Mouse (Mus musculus): ENCODE results near the gene Traf3ip1. TPM values are rescaled to one million over a fixed set of nuclear protein-coding genes. Genes with fewer than 3 reads are reported as not detected.
"Not testable (repeated sequence)": the region's sequence is repeated elsewhere in the genome, so short reads cannot be mapped to it uniquely, and the experiment has no call there.

Gene Traf3ip1
- polyA plus RNA-seq, 1 experiment from 2014 or later, result 7.2 TPM

DNA sequence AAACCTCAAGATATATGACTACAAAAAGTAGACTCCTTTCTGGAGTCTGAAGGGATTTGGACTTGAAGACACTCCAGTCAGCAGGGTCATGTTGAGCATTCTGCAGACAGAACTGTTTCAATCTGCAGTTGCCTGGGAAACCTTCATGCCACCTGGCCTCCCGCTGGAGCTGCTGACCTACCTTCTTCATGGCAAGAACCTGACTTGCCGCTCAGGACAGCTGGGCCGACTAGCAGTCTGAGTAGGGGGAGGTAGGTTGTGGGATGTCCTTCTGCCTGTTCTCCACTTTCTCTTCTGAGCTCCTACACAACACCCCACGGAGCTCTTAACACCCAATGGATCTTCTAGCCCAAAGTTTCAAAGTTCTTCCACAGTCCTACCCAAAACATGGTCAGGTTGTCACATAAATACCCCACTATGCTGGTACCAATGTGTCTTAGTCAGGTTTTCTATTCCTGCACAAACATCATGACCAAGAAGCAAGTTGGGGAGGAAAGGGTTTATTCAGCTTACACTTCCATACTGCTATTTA, 24.5 kb upstream of the Traf3ip1 start:
- H3K4me1 ChIP-seq (replicated peaks), result no peaks in the 10 kb centered on the region; the same call in 1 of the 2 replicates
- H3K27me3 ChIP-seq (replicated peaks), result no peaks in the 10 kb centered on the region
- no peak overlapping the region for H3K27ac ChIP-seq
- WGBS, result 83% methylated on average over 4 of the region's 4 CpGs
- no peak for ATAC-seq
- no peak overlapping the region for H3K4me2 ChIP-seq (replicated peaks)
- no peak overlapping the region for H3K4me3 ChIP-seq (replicated peaks)
- no peaks in the 10 kb centered on the region for H3K9me3 ChIP-seq
- H3K9ac ChIP-seq, result no peak overlapping the region
- H3K36me3 ChIP-seq, result no peaks in the 10 kb centered on the region

DNA sequence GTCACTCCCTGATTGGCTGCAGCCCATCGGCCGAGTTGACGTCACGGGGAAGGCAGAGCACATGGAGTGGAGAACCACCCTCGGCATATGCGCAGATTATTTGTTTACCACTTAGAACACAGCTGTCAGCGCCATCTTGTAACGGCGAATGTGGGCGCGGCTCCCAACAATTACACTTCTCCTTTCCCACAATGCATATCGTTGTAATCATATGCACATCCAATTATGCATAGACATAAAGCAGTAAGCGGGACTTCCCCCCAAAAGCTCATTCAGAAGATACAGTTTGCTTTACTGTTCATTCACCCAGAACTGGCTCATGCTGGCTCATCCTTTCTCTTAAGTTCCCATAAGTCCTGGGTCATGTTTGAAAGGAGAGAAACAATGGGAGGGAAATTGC, 16.3 kb upstream of the Traf3ip1 start:
- ATAC-seq; H3K9me3 ChIP-seq; H3K27ac ChIP-seq; H3K27me3 ChIP-seq (replicated peaks); H3K9ac ChIP-seq; H3K4me2 ChIP-seq (replicated peaks); H3K36me3 ChIP-seq; H3K4me1 ChIP-seq (replicated peaks); H3K4me3 ChIP-seq (replicated peaks): not testable (repeated sequence)
- WGBS, result 97% methylated on average over 12 of the region's 13 CpGs

DNA sequence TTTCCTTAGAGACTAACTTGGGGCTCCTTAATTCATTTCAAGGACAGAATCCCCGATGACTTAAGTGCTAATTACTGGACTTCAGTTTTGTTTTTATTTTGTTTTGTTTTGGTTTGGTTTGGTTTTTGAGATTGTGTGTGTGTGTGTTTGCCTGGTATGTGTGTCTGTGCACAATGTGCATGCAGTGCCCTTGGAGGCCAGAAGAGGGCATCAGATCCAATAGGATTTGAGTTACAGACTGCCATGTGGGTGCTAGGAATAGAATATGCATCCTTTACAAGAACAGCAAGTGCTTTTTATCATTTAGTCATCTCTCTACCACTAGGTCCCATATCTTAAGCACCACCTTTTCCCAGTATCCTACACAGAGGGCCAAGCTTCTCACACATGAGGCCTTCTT, 15.5 kb upstream of the Traf3ip1 start:
- H3K4me1 ChIP-seq (replicated peaks), result no peaks in the 10 kb centered on the region; the same call in 1 of the 2 replicates
- no peak overlapping the region for H3K27ac ChIP-seq
- H3K36me3 ChIP-seq, result no peaks in the 10 kb centered on the region
- no peak overlapping the region for H3K4me3 ChIP-seq (replicated peaks)
- no peaks in the 10 kb centered on the region for H3K27me3 ChIP-seq (replicated peaks)
- WGBS, result 94% methylated on average over 1 of the region's 1 CpGs
- ATAC-seq, result no peak
- H3K4me2 ChIP-seq (replicated peaks), result no peak overlapping the region
- no peak overlapping the region for H3K9ac ChIP-seq
- no peaks in the 10 kb centered on the region for H3K9me3 ChIP-seq

DNA sequence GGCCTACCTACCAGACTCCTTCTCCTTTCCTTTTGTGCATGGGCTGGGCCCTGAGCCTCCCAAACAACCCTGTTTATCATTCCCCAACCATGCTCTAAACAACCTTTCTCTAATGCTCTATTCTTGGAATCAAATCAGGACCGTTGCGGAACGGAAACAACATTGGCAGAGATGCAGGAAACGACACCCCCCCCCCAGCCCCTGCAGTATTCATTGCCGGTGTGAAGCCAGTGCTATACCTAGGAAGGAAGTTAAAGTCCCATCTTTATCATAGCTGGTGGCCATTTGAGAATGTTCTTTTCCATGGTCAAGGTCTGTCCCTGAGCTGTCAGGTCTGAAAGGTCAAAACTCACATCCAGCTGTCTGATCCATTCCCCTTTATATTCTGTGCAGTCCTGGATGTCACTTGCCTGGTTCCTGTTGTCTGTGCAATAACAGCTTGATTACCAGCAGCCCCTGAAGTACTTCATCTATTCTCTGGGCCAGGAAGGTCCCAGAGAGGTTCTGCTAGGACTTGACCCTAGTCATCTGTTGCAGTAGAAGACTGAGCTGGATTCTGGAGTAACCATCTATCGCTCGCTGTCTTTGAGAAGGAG, 11.7 kb upstream of the Traf3ip1 start:
- Histone ChIP-seq H3K4me3 (replicated peaks) (no peak overlapping the region), H3K9me3 (no peaks in the 10 kb centered on the region), H3K36me3 (no peaks in the 10 kb centered on the region), H3K4me1 (replicated peaks) (no peaks in the 10 kb centered on the region; the same call in 1 of the 2 replicates), H3K9ac (no peak overlapping the region), H3K4me2 (replicated peaks) (no peak overlapping the region), H3K27me3 (replicated peaks) (no peaks in the 10 kb centered on the region), H3K27ac (no peak overlapping the region)
- peak; percentile 20; the same call in 1 of the 2 replicates for ATAC-seq
- 70% methylated on average over 7 of the region's 7 CpGs for WGBS

DNA sequence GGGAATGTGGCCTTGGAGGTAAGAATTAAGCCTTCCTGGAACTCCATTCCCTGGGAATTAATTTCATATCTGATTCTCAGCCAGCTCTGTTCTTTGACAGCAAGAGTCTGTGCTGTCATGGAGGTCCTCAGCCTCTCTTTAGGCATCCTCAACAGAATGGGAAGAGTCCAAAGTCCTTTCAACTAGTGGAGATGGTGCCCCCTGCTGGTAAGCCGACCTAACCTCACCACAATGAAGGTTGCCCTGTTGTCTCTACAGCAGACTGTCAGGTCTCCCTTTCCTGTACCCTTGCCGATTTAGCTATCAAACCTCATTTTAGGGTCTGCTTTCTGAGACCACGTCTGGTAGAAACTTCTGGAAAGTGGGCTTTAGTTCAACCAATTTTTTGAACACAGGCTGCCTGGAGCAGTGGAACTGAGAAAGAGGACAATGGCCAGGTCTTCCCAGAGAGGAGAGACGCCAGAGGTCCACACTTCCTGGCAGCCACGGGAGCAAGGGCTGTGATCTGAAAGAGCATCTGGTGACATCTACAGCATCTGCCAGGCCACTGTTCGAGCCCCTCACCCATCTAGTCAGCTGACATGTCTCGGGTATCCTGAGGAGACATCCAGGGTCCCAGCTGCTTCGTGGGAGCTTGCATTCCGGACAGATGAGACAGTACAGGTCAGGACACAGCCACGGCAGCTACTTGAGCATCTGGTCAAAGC, 11.0 kb upstream of the Traf3ip1 start:
- no peaks in the 10 kb centered on the region for H3K9me3 ChIP-seq
- H3K27ac ChIP-seq, result no peak overlapping the region
- no peaks in the 10 kb centered on the region for H3K27me3 ChIP-seq (replicated peaks)
- no peaks in the 10 kb centered on the region; the same call in 1 of the 2 replicates for H3K4me1 ChIP-seq (replicated peaks)
- 34% methylated on average over 10 of the region's 10 CpGs for WGBS
- ATAC-seq, result peak; percentile 85
- H3K4me3 ChIP-seq (replicated peaks), result no peak overlapping the region
- H3K4me2 ChIP-seq (replicated peaks), result no peak overlapping the region
- H3K9ac ChIP-seq, result no peak overlapping the region
- H3K36me3 ChIP-seq, result no peaks in the 10 kb centered on the region

DNA sequence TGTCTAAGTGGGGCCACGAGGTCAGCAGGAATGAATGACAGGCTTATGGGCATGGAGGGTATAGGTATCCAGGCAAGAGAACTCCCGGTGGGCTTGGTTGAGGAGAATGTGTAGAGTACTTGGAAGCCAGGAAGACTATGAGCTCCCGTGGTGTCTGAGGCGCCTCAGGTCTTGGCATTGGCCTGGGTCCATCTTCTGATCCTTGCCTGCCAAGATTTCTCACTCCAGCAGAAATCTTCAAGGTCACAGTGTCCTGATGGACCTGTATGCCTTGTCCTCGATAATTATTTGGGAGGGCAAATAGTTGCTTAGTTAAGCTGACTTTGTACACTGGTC, 10.5 kb upstream of the Traf3ip1 start:
- Histone ChIP-seq H3K9me3 (no peaks in the 10 kb centered on the region), H3K4me1 (replicated peaks) (no peaks in the 10 kb centered on the region; the same call in 1 of the 2 replicates), H3K27ac (no peak overlapping the region), H3K27me3 (replicated peaks) (no peaks in the 10 kb centered on the region), H3K9ac (no peak overlapping the region), H3K4me2 (replicated peaks) (no peak overlapping the region), H3K4me3 (replicated peaks) (no peak overlapping the region), H3K36me3 (no peaks in the 10 kb centered on the region)
- ATAC-seq, result peak; percentile 12; the same call in 1 of the 2 replicates
- 69% methylated on average over 5 of the region's 5 CpGs for WGBS

DNA sequence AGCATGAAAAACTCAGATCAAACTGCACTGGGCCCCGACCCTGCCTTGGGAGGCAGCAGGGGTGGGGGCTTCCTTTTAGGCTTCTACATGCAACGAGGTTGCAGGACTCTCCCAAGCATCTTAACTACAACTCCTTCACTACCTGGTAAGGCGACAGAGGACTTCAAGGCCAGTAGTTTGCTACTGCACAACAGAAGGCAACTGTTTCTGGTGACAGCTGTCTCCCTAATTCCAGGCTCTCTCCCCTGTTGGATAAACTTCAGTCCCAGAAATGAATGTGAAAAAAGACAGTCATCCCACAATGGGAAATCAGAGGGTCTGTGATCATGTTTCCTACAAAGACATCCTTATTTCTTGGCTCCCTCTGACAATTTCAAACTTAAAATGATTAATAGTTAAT, 9.0 kb upstream of the Traf3ip1 start:
- WGBS, result 74% methylated on average over 3 of the region's 3 CpGs
- ATAC-seq, result no peak
- H3K9me3 ChIP-seq, result no peaks in the 10 kb centered on the region
- H3K27me3 ChIP-seq (replicated peaks), result no peaks in the 10 kb centered on the region
- no peak overlapping the region for H3K4me2 ChIP-seq (replicated peaks)
- no peaks in the 10 kb centered on the region for H3K36me3 ChIP-seq
- H3K4me1 ChIP-seq (replicated peaks), result no peaks in the 10 kb centered on the region; the same call in 1 of the 2 replicates
- H3K9ac ChIP-seq, result no peak overlapping the region
- no peak overlapping the region for H3K27ac ChIP-seq
- H3K4me3 ChIP-seq (replicated peaks), result no peak overlapping the region

DNA sequence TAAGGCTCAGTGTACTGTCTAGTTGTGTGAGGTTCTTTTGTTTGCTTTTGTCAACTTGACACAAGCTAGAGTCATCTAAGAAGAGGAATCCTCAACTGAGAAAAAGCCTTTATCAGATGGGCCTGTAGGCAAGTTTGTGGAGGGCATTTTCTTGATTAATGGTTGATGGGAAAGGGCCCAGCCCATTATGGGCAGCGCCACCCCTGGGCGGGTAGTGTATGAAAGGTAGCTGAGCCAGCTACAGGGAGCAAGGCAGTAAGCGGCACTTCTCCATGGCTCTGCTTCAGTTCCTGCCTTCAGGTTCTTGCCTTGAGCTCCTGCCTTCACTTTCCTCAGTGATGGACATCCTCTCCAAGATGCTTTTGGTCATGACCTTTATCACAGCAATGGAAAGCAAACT, 8.3 kb upstream of the Traf3ip1 start:
- Histone ChIP-seq H3K36me3 (no peaks in the 10 kb centered on the region), H3K27ac (no peak overlapping the region), H3K9me3 (no peaks in the 10 kb centered on the region), H3K4me2 (replicated peaks) (no peak overlapping the region), H3K4me1 (replicated peaks) (no peaks in the 10 kb centered on the region; the same call in 1 of the 2 replicates), H3K27me3 (replicated peaks) (no peaks in the 10 kb centered on the region), H3K9ac (no peak overlapping the region), H3K4me3 (replicated peaks) (no peak overlapping the region)
- no peak for ATAC-seq
- WGBS, result 89% methylated on average over 3 of the region's 3 CpGs

DNA sequence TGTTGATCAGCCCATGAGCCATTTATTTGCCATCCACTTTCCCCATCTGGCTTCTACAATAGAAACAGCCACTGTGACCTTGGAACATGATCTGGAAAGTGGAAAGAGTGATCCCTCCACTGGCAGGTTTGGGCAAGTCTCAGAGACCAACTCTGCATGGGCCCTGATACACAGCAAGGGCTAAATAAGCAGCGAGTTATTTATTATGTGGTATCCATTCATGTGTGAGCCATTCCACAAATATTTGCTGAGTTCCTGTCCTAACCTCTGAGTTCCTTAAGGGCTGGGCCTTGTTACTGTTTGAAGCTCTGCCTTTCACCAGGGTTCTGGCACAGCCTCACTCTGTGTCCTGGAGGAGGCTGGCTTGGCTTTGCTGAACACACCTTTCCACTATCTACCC, 4.1 kb upstream of the Traf3ip1 start:
- 43% methylated on average over 1 of the region's 1 CpGs for WGBS
- H3K27ac ChIP-seq, result no peak overlapping the region
- no peak for ATAC-seq

DNA sequence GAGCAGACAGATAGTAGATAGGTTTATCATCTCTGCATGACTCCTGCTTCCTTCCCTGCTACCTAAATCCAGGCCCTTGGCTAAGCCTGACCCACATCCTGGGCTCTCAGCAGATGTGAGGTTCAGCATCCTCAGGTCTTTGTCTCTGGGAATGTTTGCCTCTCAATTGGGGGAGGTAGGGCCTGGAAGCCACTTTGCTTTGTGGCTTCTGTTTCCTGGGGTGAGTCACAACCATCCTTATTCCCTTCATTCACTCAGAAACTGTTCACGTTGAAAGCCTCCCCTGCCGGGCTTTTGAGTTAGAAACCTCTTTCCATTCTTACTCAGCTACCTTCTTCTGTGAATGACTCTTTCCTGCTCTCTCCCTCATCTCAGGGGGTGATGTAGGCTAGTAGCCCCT, 1.7 kb upstream of the Traf3ip1 start:
- WGBS, result 59% methylated on average over 2 of the region's 2 CpGs
- Histone ChIP-seq H3K9me3 (no peaks in the 10 kb centered on the region), H3K4me2 (replicated peaks) (no peak overlapping the region), H3K27ac (no peak overlapping the region), H3K36me3 (no peaks in the 10 kb centered on the region), H3K27me3 (replicated peaks) (no peaks in the 10 kb centered on the region), H3K4me1 (replicated peaks) (peaks cover 10% of the 10 kb centered on the region), H3K9ac (no peak overlapping the region), H3K4me3 (replicated peaks) (no peak overlapping the region)
- ATAC-seq, result no peak

More for the DNA sequence above, 4.1 kb upstream of the Traf3ip1 start:
- H3K4me2 ChIP-seq (replicated peaks), result no peak overlapping the region
- no peaks in the 10 kb centered on the region for H3K36me3 ChIP-seq
- H3K4me3 ChIP-seq (replicated peaks), result no peak overlapping the region
- no peaks in the 10 kb centered on the region for H3K9me3 ChIP-seq
- no peak overlapping the region for H3K9ac ChIP-seq
- H3K4me1 ChIP-seq (replicated peaks), result peaks cover 6% of the 10 kb centered on the region
- H3K27me3 ChIP-seq (replicated peaks), result no peaks in the 10 kb centered on the region

DNA sequence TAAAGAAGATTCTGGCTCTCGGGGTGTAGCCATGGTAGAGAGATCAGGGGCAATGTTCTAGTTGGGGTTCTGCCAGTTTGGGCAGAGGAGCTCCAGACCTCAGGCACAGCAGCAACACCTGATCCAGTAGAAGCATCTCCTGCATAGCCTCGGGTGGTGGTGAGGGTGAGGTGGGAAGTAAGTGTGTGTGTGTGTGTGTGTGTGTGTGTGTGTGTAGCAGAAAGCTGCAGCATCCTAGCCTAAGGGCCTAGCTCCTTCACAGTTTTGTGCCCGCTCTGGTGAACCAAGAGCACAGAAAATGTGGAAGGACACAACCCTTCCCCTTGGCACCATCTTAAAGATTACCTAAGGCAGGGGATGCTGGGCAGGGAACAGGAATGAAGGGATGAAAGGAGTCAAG, 509 bp upstream of the Traf3ip1 start:
- WGBS, result 44% methylated on average over 3 of the region's 3 CpGs
- no peak overlapping the region for H3K27ac ChIP-seq
- H3K9me3 ChIP-seq, result no peaks in the 10 kb centered on the region
- peak overlapping the region; percentile 86 for H3K4me2 ChIP-seq (replicated peaks)
- no peaks in the 10 kb centered on the region for H3K36me3 ChIP-seq
- ATAC-seq, result peak; percentile 20; the same call in 1 of the 2 replicates
- no peaks in the 10 kb centered on the region for H3K27me3 ChIP-seq (replicated peaks)
- peaks cover 10% of the 10 kb centered on the region for H3K4me1 ChIP-seq (replicated peaks)
- peak overlapping the region; percentile 26; the same call in 1 of the 2 replicates for H3K9ac ChIP-seq
- H3K4me3 ChIP-seq (replicated peaks), result peak overlapping the region; percentile 93

DNA sequence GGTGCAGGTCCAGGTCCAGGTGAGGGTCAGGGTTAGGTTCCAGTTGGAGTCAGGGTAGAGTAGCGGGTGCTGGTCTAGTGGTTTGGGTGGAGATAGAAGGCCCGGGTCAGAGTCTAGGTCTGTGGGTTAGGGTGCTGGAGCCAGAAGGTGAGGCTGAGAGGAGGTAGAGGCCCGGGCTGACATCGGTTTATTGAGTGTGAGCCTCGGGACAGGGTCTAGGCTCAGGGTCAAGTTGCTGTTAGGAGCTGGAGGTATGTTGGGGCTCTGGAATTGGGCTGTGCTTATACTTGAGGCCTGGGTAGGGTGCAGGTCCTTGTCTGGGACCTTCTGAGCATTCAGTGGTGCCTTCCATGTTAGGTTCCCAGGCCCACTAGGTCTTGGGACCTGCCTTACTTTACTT, 874 bp downstream of the Traf3ip1 start:
- H3K36me3 ChIP-seq, result no peaks in the 10 kb centered on the region; the same call in 1 of the 2 replicates
- peak overlapping the region; percentile 77 for H3K9ac ChIP-seq
- H3K9me3 ChIP-seq, result no peaks in the 10 kb centered on the region
- H3K27ac ChIP-seq, result no peak overlapping the region
- H3K4me1 ChIP-seq (replicated peaks), result peaks cover 10% of the 10 kb centered on the region
- H3K27me3 ChIP-seq (replicated peaks), result no peaks in the 10 kb centered on the region
- H3K4me3 ChIP-seq (replicated peaks), result peak overlapping the region; percentile 93
- H3K4me2 ChIP-seq (replicated peaks), result peak overlapping the region; percentile 86
- 55% methylated on average over 5 of the region's 5 CpGs for WGBS
- ATAC-seq, result peak; percentile 5; the same call in 1 of the 2 replicates
